Mouse (Mus musculus): ENCODE results near the gene Upp1. TPM values are rescaled to one million over a fixed set of nuclear protein-coding genes. Genes with fewer than 3 reads are reported as not detected.
"Not testable (repeated sequence)": the region's sequence is repeated elsewhere in the genome, so short reads cannot be mapped to it uniquely, and the experiment has no call there.

The Upp1 gene
- total RNA-seq, 2 experiments from 2014 or later, result 5.5 to 7.5 TPM

- intact Hi-C loops (cut with DNase I), result no loop called here
- DNase-seq (ENCODE audit: low spot score), result no peak
Observed at GRCm38 (mm10) chr11:9146683-9147082, 28.8 kb downstream of the Upp1 start.

GRCm38 (mm10) chr11:9148206-9148605 lies 30.3 kb downstream of the Upp1 start:
- intact Hi-C loops (cut with DNase I), result no loop called here
- DNase-seq (ENCODE audit: low spot score), result no peak

- DNase-seq (ENCODE audit: low spot score); intact Hi-C loops (cut with DNase I): not testable (repeated sequence)
Observed at GRCm38 (mm10) chr11:9150403-9150802, 32.5 kb downstream of the Upp1 start.

- DNase-seq (ENCODE audit: low spot score), result no peak
- intact Hi-C loops (cut with DNase I), result no loop called here
Observed at GRCm38 (mm10) chr11:9159953-9160352, 42.0 kb downstream of the Upp1 start.

GRCm38 (mm10) chr11:9167331-9167730 lies 49.4 kb downstream of the Upp1 start:
- intact Hi-C loops (cut with DNase I), result no loop called here
- no peak for DNase-seq (ENCODE audit: low spot score)

- no peak for DNase-seq (ENCODE audit: low spot score)
- intact Hi-C loops (cut with DNase I), result no loop called here
Observed at GRCm38 (mm10) chr11:9181477-9181876, 63.6 kb downstream of the Upp1 start.

Other genes with a start within 250 kb of the Upp1 start
- not detected for gene Pkd1l1, start 144.8 kb upstream of the Upp1 start, total RNA-seq (2021)
- gene Hus1, start 106.9 kb upstream of the Upp1 start, total RNA-seq (2021), result 10 to 100 TPM; 12.1 TPM
- under 1 TPM; 0.57 to 0.61 TPM for gene Gm11992, start 69.5 kb upstream of the Upp1 start, total RNA-seq (2021)
- gene Sun3, start 69.1 kb upstream of the Upp1 start, total RNA-seq (2021), result 1 to 10 TPM; 1.8 to 2.4 TPM
- gene Abca13, start 73.8 kb downstream of the Upp1 start, total RNA-seq (2021), result not detected

All from heart, postnatal 25 days (tissue).